Mouse (Mus musculus): Measurements from ENCODE around the gene Tcl1b5. TPM values are rescaled to one million over a fixed set of nuclear protein-coding genes. Genes with fewer than 3 reads are reported as not detected.
"Not testable (repeated sequence)": the region's sequence is repeated elsewhere in the genome, so short reads cannot be mapped to it uniquely, and the experiment has no call there.

The Tcl1b5 gene
- polyA plus RNA-seq, 1 experiment from 2014 or later = not detected

GRCm38 (mm10) chr12:105159390-105159789, 16.8 kb upstream of the Tcl1b5 start, which contains the start of gene Tcl1b1:
Tcl1b1 (plus strand) TSS chr12:105159690.
- H3K36me3 ChIP-seq = no peaks in the 10 kb centered on the region
- 79% methylated on average over 4 of the region's 4 CpGs for WGBS
- H3K9me3 ChIP-seq (replicated peaks) = no peaks in the 10 kb centered on the region

DNA sequence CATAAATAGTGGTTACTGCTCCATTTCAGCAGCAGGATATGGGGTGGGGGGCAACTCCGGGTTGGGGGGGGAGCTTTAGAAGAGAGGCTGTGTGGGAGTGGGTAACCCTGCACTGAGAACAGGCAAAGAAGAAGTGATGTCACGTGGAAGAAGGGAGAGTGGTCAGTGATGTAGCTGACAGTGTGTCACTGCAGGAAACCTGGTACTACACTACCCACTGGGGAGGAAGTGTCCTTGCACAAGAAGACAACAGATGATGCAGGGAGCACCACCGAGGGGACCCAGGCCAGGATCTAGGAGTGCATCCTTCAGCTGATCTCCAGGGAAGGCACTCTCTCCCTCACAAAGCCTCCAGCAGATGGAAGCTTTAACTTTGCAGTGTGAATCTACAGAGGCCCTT, 9.4 kb upstream of the Tcl1b5 start:
- no peaks in the 10 kb centered on the region for H3K27me3 ChIP-seq
- WGBS = 60% methylated on average over 3 of the region's 3 CpGs
- H3K4me2 ChIP-seq = no peak overlapping the region
- H3K4me1 ChIP-seq (replicated peaks) = no peaks in the 10 kb centered on the region
- H3K27ac ChIP-seq = no peak overlapping the region
- no peaks in the 10 kb centered on the region for H3K9me3 ChIP-seq (replicated peaks)
- no peak overlapping the region for H3K9ac ChIP-seq
- no peak overlapping the region for H3K4me3 ChIP-seq
- ATAC-seq (replicated peaks; ENCODE audit: insufficient number of reproducible peaks, insufficient read depth, low FRiP score, low read depth) = no peak
- H3K36me3 ChIP-seq = no peaks in the 10 kb centered on the region

More at GRCm38 (mm10) chr12:105159390-105159789, 16.8 kb upstream of the Tcl1b5 start, which contains the start of gene Tcl1b1:
- no peaks in the 10 kb centered on the region for H3K4me1 ChIP-seq (replicated peaks)
- no peak within 1 kb of the TSS for H3K4me2 ChIP-seq
- no peak within 1 kb of the TSS for H3K4me3 ChIP-seq
- H3K27me3 ChIP-seq = no peaks in the 10 kb centered on the region
- no peak within 1 kb of the TSS for H3K27ac ChIP-seq
- H3K9ac ChIP-seq = no peak within 1 kb of the TSS
- ATAC-seq (replicated peaks; ENCODE audit: insufficient number of reproducible peaks, insufficient read depth, low FRiP score, low read depth) = no peak

DNA sequence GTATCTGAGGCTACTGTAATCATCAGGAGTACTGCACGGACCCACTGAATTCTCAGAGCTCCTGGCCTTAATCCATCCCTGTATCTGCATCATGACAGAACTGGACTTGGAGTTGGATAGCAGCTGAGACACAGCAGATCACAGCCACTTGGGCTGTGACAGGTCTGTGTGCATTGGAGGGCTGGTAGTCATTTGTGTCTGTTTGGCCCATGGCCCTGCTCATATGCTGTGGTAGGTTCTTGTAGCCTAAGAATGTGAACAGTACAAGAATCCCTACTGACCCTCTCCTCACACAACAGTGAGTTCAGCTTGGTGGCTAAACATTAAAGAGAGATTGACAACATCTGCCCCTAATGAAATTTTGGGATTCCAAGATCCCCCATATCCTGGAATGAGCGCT, 2.8 kb upstream of the Tcl1b5 start:
- ATAC-seq (replicated peaks; ENCODE audit: insufficient number of reproducible peaks, insufficient read depth, low FRiP score, low read depth) = no peak
- H3K27me3 ChIP-seq = no peaks in the 10 kb centered on the region
- no peak overlapping the region for H3K4me2 ChIP-seq
- H3K4me3 ChIP-seq = no peak overlapping the region
- no peak overlapping the region for H3K27ac ChIP-seq
- H3K9ac ChIP-seq = no peak overlapping the region
- no peaks in the 10 kb centered on the region for H3K4me1 ChIP-seq (replicated peaks)
- WGBS = 63% methylated on average over 2 of the region's 2 CpGs
- no peaks in the 10 kb centered on the region for H3K9me3 ChIP-seq (replicated peaks)
- no peaks in the 10 kb centered on the region for H3K36me3 ChIP-seq

DNA sequence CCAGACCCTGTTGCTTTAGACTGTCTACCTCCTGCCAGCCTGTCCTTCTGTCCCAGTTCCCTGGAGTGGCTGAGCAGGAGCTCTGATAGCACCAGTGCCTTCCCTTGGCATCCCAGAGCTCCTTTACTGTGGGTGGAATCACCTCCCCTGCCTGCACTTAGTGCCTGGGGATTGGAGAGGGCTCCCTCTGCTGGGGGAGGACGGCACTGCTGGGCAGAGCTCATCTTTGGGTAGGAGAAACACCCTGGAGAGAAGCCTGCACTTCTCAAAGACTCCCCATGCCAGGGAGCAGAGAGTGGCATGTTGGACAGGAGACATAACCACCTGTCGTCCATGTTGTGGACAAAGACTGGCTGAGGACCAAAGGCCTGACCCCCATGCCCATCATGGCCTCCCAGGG, 1.8 kb upstream of the Tcl1b5 start:
- WGBS = 34% methylated on average over 2 of the region's 2 CpGs
- not testable (repeated sequence) for H3K4me1 ChIP-seq (replicated peaks); H3K9ac ChIP-seq; H3K27me3 ChIP-seq; H3K36me3 ChIP-seq; H3K4me2 ChIP-seq; H3K9me3 ChIP-seq (replicated peaks); H3K4me3 ChIP-seq; H3K27ac ChIP-seq; ATAC-seq (replicated peaks; ENCODE audit: insufficient number of reproducible peaks, insufficient read depth, low FRiP score, low read depth)

DNA sequence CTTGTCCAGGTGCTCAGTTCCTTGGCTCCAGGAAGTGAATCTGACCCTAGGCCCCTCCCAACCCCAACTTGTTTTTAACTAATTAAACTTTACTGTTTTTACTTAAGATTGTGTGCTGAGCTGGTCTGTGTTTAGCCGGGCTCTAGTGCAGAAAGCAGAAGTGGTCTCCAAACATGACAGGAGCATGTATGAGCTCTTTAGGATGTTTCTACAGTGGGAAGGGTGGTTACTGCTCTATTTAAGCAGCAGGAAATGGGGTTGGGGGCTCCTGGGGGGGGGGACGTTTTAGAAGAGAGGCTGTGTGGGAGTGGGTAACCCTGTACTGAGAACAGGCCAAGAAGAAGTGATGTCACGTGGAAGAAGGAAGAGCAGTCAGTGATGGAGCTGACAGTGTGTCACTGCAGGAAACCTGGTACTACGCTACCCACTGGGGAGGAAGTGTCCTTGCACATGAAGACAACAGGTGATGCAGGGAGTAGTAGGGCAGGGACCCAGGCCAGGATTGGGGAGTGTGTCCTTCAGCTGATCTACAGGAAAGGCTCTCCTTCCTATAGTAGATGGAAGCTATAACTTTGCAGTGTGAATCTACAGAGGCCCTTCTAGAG, 5.0 kb downstream of the Tcl1b5 start:
- H3K4me3 ChIP-seq; H3K4me1 ChIP-seq (replicated peaks); H3K36me3 ChIP-seq; H3K27me3 ChIP-seq; ATAC-seq (replicated peaks; ENCODE audit: insufficient number of reproducible peaks, insufficient read depth, low FRiP score, low read depth); H3K4me2 ChIP-seq; H3K27ac ChIP-seq; H3K9me3 ChIP-seq (replicated peaks); H3K9ac ChIP-seq: not testable (repeated sequence)
- 64% methylated on average over 4 of the region's 4 CpGs for WGBS

- WGBS = 38% methylated on average over 2 of the region's 2 CpGs
- not testable (repeated sequence) for H3K36me3 ChIP-seq; H3K9me3 ChIP-seq (replicated peaks); H3K27me3 ChIP-seq; H3K4me3 ChIP-seq; H3K4me1 ChIP-seq (replicated peaks); ATAC-seq (replicated peaks; ENCODE audit: insufficient number of reproducible peaks, insufficient read depth, low FRiP score, low read depth); H3K27ac ChIP-seq; H3K4me2 ChIP-seq; H3K9ac ChIP-seq
These were observed 12.8 kb downstream of the Tcl1b5 start for GRCm38 (mm10) chr12:105188980-105189379.

DNA sequence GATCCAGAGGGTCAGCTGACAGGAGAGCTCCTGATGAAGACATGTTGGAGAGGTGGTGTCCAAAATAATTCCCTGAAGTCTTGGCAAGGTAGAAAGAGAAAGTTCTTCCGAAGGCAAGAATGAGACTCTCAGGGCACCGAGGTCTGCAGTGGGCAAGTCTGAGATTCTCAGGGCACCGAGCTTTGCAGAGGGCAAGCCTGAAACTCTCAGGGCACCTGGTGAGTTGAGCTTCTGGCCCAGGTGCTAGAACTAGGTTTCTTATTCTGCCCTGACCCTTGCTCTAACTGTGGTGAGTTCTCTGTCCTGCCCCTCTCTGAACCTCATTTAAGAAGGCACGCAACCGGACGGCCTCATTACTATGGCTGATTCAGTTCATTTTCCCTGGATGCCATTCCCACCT, 14.6 kb downstream of the Tcl1b5 start, which contains the start of gene Tcl1b3:
Tcl1b3 (plus strand) TSS at position 301 of the 400 bp plus-strand sequence.
- not testable (repeated sequence) for H3K9me3 ChIP-seq (replicated peaks)
- WGBS = 87% methylated on average over 6 of the region's 6 CpGs

GRCm38 (mm10) chr12:105199684-105200497, 23.7 kb downstream of the Tcl1b5 start:
- H3K4me3 ChIP-seq; H3K27ac ChIP-seq; H3K27me3 ChIP-seq; H3K9ac ChIP-seq; H3K4me2 ChIP-seq; H3K9me3 ChIP-seq (replicated peaks); ATAC-seq (replicated peaks; ENCODE audit: insufficient number of reproducible peaks, insufficient read depth, low FRiP score, low read depth); H3K4me1 ChIP-seq (replicated peaks); H3K36me3 ChIP-seq: not testable (repeated sequence)
- WGBS = 56% methylated on average over 7 of the region's 7 CpGs

More for the DNA sequence above, 14.6 kb downstream of the Tcl1b5 start, which contains the start of gene Tcl1b3:
- not testable (repeated sequence) for H3K27ac ChIP-seq; ATAC-seq (replicated peaks; ENCODE audit: insufficient number of reproducible peaks, insufficient read depth, low FRiP score, low read depth); H3K4me1 ChIP-seq (replicated peaks); H3K4me2 ChIP-seq; H3K9ac ChIP-seq; H3K27me3 ChIP-seq; H3K36me3 ChIP-seq; H3K4me3 ChIP-seq

DNA sequence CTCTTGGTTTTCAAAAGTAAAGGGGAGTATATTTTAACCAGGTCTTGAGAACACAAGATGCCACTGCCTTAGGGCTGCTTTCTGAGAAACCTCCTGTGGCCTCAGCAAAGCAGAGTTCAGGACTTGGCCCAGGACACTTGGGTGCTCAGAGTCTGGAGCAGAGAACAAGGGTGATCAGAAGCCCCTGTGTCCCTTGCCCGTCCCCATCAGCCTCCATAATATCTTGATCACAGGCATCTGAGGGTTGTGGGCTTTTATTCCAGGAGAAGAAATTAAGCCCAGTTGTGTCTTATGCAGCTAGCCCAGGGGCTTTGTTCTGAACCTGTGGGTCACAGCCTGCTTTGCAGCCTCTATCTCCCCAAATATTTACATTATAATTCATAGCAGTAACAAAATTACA, 25.5 kb downstream of the Tcl1b5 start, which contains the start of gene Tcl1b4:
Tcl1b4 (plus strand) TSS at position 301 of the 400 bp plus-strand sequence.
- not testable (repeated sequence) for H3K27me3 ChIP-seq; H3K27ac ChIP-seq; H3K36me3 ChIP-seq; ATAC-seq (replicated peaks; ENCODE audit: insufficient number of reproducible peaks, insufficient read depth, low FRiP score, low read depth); H3K9me3 ChIP-seq (replicated peaks); H3K9ac ChIP-seq; H3K4me2 ChIP-seq; H3K4me1 ChIP-seq (replicated peaks); H3K4me3 ChIP-seq
- WGBS = 70% methylated on average over 1 of the region's 1 CpGs

- H3K4me3 ChIP-seq = no peak overlapping the region
- H3K4me2 ChIP-seq = no peak overlapping the region
- H3K36me3 ChIP-seq = no peaks in the 10 kb centered on the region
- no peaks in the 10 kb centered on the region for H3K27me3 ChIP-seq
- no peaks in the 10 kb centered on the region for H3K9me3 ChIP-seq (replicated peaks)
- no peaks in the 10 kb centered on the region for H3K4me1 ChIP-seq (replicated peaks)
- ATAC-seq (replicated peaks; ENCODE audit: insufficient number of reproducible peaks, insufficient read depth, low FRiP score, low read depth) = no peak
- H3K9ac ChIP-seq = no peak overlapping the region
- 36% methylated on average over 1 of the region's 1 CpGs for WGBS
- no peak overlapping the region for H3K27ac ChIP-seq
These were observed 30.9 kb downstream of the Tcl1b5 start for GRCm38 (mm10) chr12:105207071-105207470.

DNA sequence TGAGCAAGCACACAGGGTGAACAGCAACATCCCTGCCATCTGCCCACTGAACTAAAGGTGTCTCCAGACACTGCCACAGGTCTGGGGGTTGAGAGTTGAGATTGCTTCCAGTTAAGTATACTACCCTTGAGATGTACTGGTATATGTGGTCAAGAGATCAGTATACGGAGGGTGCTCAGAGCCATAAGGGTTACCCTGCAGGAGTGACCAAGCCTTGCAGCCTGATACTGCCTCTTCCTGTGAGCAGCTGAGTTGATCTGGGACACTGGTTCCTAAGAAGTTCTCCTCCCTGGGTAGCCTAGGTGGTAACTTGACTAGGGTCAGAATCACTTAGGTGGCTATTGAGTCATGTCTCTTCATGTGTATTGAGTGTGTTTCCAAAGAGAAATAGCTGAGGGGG, 32.3 kb downstream of the Tcl1b5 start:
- Histone ChIP-seq H3K4me2 (no peak overlapping the region), H3K27ac (no peak overlapping the region), H3K9ac (no peak overlapping the region), H3K36me3 (no peaks in the 10 kb centered on the region), H3K4me3 (no peak overlapping the region), H3K9me3 (replicated peaks) (no peaks in the 10 kb centered on the region), H3K27me3 (no peaks in the 10 kb centered on the region), H3K4me1 (replicated peaks) (no peaks in the 10 kb centered on the region)
- ATAC-seq (replicated peaks; ENCODE audit: insufficient number of reproducible peaks, insufficient read depth, low FRiP score, low read depth) = no peak
- 89% methylated on average over 1 of the region's 1 CpGs for WGBS

All from heart, embryonic 15.5 days (tissue).